Mouse (Mus musculus) bone marrow macrophage, adult 2 months (primary cell): ENCODE results near the gene Nutf2. TPM values are rescaled to one million over a fixed set of nuclear protein-coding genes. Genes with fewer than 3 reads are reported as not detected.
"Not testable (repeated sequence)": the region's sequence is repeated elsewhere in the genome, so short reads cannot be mapped to it uniquely, and the experiment has no call there.

Experiments
- H3K27ac ChIP-seq: 2 replicates; pipeline ENCODE4 v1.5.1; 2012; ENCODE audit warnings: low read depth, low read length; ENCODE audit not compliant: insufficient read depth
- H3K4me1 ChIP-seq: 2 replicates; pipeline ENCODE4 v1.6.1; 2012; ENCODE audit warnings: low read length; ENCODE audit not compliant: control insufficient read depth, insufficient read depth
- H3K4me3 ChIP-seq: 2 replicates; pipeline ENCODE4 v1.5.1; 2012; ENCODE audit warnings: mild to moderate bottlenecking, low read length, moderate library complexity; ENCODE audit not compliant: insufficient read depth
- CTCF ChIP-seq: IDR thresholded peaks from 2 replicates; pipeline ENCODE4 v1.5.1; 2012; ENCODE audit warnings: low read depth, mild to moderate bottlenecking, low read length, moderate library complexity
- POLR2A ChIP-seq: IDR thresholded peaks from 2 replicates; pipeline ENCODE4 v1.6.1; 2012; ENCODE audit warnings: mild to moderate bottlenecking, low read depth, low read length, borderline replicate concordance
- polyA plus RNA-seq: library from polyadenylated mRNA; stranded (reverse); fragments of >200 nt; gene quantifications from 2 replicates; pipeline ENCODE4 v1.2.4, GENCODE M21; 2012; ENCODE audit not compliant: missing spikeins, insufficient read depth, insufficient read length

Gene Nutf2
- 2.2 TPM in 1 of 2 replicates, not detected in the other for polyA plus RNA-seq

DNA sequence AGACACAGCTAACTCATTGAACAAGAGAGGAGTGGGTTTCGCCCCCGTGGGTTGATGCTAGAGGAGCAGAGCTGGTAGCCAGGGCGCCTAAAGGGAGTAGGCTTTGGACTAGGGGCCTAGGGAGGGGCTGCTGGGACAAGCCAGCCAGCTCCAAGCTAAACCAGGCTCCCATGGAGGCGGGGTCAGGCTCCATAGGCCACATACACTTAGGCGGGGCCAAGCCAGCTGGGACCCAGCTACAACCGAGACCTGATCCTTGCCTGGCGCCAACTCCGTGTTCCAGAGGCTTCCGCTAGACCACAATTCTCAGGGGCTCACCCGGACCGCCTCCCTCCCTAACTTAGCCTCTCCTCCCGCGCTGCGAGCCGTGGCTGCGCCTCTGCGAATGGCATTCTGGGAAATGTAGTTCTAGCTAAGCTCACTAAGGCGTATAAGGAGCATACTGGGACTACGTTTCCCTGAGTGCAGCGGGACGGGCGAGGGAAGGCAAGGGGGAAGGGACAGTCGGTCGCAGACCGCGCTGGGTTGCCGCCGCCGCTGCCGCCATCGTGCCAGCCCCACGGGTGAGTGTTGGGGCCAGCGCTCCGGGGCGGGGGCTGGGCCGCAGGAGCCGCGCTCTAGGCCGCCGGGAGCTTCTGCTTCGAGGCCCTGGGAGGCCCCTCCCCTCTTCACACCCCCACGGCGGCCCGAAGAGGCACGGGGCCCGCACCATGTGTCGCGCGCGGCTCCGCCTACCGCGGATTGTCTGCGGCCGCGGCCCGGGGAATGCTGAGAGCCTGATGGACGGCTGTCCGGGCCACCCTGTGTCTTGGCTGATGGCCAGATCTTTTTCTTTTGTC is at the start of gene Nutf2:
Nutf2 (plus strand) TSS at position 438 of the 839 bp plus-strand sequence.
- Histone ChIP-seq H3K4me3 (peak within 1 kb of the TSS; percentile 70), H3K27ac (peak within 1 kb of the TSS; percentile 70), H3K4me1 (peaks cover 31% of the 10 kb centered on the region)
- TF ChIP-seq POLR2A (no peak), CTCF (no peak)

DNA sequence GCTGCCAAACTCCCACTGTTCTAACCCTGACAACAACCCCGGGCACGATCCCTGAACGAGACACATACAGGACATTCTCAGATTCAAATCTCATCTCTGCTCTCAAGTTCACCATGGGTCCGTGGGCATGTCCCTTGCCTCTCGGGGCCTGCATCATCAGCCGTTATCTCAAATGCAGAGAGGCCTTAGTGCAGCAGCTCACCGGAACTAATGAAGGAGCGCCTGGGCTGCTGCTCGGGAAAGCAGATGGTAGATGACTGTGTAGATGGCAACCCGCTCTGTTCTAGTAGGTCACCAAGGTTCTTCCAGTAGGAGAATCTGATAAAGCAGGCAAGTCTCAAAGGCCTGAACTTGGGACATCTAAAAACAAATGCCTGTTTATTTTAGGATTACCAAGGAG is 49.3 kb upstream of the Nutf2 start:
- TF ChIP-seq CTCF: no peak
- TF ChIP-seq POLR2A: no peak
- peaks cover 41% of the 10 kb centered on the region for H3K4me1 ChIP-seq
- no peak overlapping the region for H3K4me3 ChIP-seq
- no peak overlapping the region for H3K27ac ChIP-seq

DNA sequence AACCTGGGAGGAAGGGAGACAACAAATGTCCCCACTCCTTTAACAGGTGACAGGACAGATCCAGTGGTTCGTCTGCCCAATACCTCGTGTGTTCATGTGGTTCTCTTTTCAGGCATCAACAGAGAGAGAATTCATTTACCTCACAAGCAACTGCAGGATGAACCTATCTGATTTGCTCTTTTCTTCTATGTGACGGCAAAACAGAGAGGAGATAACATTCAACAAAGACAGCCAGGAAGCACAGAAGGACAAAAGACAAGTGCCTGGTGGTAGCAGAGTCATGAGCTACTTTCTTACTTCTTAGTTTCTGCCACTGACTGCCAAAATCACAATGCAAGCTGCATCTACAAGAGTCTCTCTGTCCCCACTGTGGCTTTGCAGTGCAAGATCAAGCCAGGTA is 48.8 kb upstream of the Nutf2 start:
- TF ChIP-seq CTCF (no peak), POLR2A (no peak)
- no peak overlapping the region for H3K27ac ChIP-seq
- H3K4me1 ChIP-seq: peaks cover 37% of the 10 kb centered on the region
- no peak overlapping the region for H3K4me3 ChIP-seq

DNA sequence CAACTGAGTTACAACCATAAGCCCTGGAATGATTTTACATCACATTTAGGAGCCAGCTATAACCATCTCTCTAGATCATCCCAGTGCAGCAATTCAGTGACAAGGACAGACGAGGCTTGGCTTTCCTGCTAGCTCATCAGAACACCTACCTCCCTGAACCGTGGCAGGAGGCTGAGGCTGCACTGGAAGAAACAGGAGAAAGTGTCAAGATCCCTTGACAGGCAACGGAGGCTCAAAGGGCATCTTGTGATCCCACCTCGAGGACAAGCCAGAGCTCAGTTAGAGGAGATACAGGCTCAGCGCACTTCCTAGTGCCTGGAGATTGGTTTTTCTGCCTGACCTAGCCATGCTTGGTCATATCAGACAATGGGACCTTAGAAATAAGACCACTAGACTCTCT is 47.9 kb upstream of the Nutf2 start:
- Histone ChIP-seq H3K4me3 (no peak overlapping the region), H3K27ac (no peak overlapping the region), H3K4me1 (peaks cover 34% of the 10 kb centered on the region)
- TF ChIP-seq CTCF: no peak
- TF ChIP-seq POLR2A: no peak

DNA sequence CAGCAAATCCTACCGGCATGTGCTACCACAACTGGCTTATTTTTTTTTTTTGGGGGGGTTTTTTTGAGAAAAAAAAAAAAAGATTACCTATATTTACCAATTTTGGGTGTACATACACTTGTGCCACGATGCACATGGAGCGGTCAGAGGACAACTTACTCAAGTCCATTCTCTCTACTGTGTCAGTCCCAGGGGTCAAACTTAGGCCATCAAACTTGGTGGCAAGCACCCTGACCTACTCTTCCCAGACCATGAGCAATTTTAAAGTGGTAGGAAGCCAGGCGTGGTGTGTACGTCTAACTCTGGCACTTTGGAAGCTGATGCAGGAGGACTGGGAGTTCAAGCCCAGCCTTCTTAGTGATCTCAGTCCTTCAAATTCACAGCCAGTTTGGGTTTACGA is 47.1 kb upstream of the Nutf2 start:
- peaks cover 28% of the 10 kb centered on the region for H3K4me1 ChIP-seq
- H3K27ac ChIP-seq: no peak overlapping the region
- TF ChIP-seq CTCF (no peak), POLR2A (no peak)
- no peak overlapping the region for H3K4me3 ChIP-seq

DNA sequence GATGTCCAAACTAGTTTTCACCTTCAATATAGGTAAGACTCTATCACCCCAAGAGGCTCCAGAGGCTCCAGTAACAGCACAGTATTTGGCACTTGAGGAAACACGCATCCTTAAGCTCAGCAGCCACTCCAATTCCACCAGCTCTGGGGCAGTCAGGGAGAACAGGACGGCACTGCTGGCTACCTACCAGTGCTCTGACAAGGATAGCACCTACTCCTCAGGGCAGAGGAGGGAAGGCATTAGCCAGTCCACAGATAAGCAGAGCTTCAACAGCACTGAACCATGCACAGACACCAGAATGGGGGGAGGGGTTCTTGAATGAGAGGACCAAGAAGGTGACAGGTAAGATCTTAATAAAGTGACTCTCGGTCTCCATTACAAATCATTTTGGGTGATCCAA is 40.7 kb upstream of the Nutf2 start:
- Histone ChIP-seq H3K27ac (no peak overlapping the region), H3K4me3 (no peak overlapping the region), H3K4me1 (peaks cover 42% of the 10 kb centered on the region)
- TF ChIP-seq POLR2A (no peak), CTCF (no peak)

DNA sequence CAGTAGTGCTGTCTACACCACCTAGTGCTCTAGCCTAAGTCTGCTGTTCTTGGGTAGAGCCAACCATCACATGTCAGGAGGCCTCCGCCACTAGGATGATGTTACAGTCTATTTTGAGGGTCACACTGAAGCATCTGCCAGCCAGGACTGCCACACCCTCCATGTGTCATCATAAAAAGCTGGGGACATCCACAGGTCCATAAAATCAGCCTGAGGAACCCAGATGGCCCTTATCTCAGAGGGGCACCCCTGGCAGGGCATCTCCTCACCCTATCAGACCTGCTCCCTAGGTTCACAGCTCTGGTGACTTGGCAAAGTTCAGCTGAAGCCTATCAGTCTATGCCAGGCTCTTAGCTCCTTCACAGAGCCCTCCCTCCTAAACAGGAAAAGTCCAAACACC is 39.5 kb upstream of the Nutf2 start:
- peaks cover 47% of the 10 kb centered on the region for H3K4me1 ChIP-seq
- no peak overlapping the region for H3K4me3 ChIP-seq
- TF ChIP-seq CTCF (no peak), POLR2A (no peak)
- peak overlapping the region; percentile 32; the same call in 1 of the 2 replicates for H3K27ac ChIP-seq

DNA sequence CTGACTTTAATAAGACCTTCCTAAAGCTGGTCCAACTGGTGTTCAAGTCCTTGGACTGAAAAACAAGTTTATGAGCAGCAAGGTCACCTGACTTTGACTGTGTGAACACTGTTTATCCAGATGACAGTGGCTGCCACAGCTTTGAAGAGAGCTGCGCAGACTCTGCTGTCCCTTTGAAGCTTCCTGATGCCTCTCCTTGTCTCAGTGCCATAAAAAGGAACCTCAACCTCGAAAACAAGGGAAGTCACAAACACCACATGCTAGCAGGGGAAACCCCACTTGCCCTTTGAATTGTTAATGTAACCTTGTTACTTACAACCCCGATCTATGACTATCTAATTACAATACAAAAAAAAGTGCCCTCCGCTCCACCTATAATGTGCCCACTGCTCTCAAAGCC is 34.9 kb upstream of the Nutf2 start:
- Histone ChIP-seq H3K4me3 (peak overlapping the region; percentile 77), H3K27ac (peak overlapping the region; percentile 94), H3K4me1 (peaks cover 29% of the 10 kb centered on the region)
- TF ChIP-seq CTCF (no peak), POLR2A (no peak)

DNA sequence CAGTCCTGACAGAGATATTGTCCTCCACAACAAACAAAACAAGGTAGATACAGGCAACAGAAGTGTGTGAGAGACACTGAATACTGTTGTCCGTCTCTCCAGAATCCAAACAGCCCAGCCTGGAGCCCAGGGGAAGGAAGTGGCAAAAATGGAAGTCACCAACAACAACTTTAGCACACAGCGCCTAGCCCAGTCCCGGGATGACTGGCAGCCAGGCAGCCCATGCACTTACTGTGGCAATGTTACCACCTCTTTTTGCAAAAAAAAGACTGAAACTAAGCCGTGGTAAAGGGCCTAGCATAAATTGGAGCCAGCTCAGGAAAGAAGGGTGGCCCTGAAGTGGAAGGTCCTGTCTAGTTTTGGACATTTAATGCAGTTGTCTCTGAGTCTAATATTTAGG is 34.0 kb upstream of the Nutf2 start:
- peaks cover 21% of the 10 kb centered on the region for H3K4me1 ChIP-seq

DNA sequence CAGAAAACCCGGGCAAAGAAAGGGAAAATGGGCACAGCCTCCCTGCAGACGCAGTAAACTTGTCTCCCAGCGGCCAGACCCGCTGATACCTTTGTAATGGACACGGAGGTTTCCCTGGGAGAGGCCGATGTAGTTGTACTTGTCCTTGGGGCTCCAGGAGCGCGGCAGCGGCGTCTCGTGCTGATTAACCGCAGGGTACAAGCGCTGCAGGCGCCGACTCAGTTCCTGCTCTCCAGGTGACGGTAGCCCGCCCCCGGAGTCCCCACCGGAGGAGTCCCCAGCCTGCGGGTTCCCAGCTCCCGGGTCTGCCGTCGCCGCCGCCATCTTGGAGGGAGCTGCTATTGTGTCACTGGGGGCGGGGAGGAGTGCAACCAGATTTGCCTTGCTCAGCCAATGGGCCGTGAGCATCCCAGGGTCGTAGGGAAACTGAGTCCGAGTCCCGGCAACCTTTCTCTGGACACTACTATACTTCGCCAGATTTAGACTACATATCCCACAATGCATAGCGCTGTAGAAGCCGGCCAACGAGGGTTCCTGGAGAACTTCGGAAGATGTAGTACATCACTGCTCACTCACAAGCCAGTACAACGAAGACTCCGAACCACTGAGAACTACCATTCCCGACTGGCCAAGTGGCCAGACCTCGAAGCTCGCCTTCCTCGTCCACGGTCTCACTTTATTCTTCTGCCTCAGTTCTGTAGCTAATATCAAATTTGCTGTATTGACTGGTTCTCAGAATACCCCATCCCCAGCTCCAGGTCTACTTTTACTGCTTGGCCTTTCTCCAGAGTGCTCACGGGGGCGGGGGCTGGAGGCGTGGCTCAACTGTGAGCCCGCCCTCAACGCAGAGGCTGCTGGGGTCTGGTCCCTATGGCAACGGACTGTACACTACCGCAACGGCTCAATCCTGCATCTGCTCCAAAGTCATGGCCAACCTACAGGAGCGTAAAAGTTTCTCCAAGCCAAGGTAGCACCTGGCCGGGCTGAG is 33.2 kb upstream of the Nutf2 start, which contains the start of the genes Ranbp10 and Tsnaxip1:
Ranbp10 (minus strand) TSS at position 490 of the 988 bp plus-strand sequence.
Tsnaxip1 (plus strand) TSS at position 871 of the 988 bp plus-strand sequence.
- TF ChIP-seq POLR2A (peak; percentile 90), CTCF (no peak)
- H3K4me1 ChIP-seq: peaks cover 15% of the 10 kb centered on the region
- peak within 1 kb of the TSS; percentile 94 for H3K27ac ChIP-seq
- peak within 1 kb of the TSS; percentile 77 for H3K4me3 ChIP-seq

More for the DNA sequence above, 34.0 kb upstream of the Nutf2 start:
- Histone ChIP-seq H3K4me3 (peak overlapping the region; percentile 77), H3K27ac (peak overlapping the region; percentile 94)
- TF ChIP-seq CTCF (no peak), POLR2A (no peak)

DNA sequence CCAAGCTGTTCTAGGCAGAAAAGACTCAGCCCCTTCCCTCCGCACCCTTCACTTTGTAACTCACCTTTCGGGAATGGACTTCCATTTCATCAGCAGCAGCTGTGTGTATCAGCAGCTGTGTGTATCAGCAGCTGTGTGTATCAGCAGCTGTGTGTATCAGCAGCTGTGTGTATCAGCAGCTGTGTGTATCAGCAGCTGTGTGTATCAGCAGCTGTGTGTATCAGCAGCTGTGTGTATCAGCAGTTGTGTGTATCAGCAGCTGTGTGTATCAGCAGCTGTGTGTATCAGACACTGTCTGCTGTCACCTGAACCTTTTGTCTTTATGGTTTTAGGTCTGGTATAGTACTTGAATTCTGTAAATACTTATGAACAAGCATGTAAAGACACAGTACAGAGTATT is 26.6 kb upstream of the Nutf2 start:
- H3K27ac ChIP-seq, H3K4me1 ChIP-seq, H3K4me3 ChIP-seq: not testable (repeated sequence)
